Mouse (Mus musculus): ENCODE data around the gene Pdcd5. TPM values are rescaled to one million over a fixed set of nuclear protein-coding genes. Genes with fewer than 3 reads are reported as not detected.

Pdcd5 gene
- polyA plus RNA-seq, 1 experiment from 2014 or later: 238 TPM

DNA sequence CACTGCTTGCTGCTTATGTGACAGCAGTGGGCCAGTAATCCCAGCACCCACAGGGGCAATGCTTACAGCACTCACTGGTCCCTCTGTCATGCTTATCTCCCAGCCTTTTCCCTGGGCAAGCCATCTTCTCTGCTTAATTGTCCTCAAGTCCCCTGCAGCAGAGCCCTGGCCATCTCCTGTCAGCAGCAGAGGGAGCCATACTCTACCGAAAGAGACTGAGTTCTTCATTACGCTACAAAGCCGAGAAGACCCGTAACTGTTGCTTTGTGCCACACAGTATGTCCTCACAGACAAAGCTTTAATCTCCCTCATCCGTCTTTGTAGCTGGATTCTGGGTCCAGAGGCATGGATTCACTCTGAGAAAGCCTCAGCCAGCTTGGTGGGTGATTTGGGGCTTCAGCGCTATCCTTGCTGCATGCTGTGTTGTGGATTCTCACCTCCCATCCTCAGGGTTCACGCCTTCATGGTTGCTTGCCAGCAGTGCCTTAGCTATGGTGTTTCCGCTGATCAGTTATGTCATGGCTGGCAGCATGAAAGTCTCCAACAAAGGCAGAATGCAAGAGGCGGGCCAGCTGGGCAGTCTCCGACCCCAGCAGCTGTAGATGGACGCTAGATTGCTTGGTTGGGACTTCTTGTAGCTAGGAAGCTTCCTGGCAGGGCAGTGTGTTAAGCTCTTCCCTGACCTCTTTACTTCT is 3.5 kb upstream of the Pdcd5 start:
- Histone ChIP-seq H3K9me3 (ENCODE audit: control insufficient read depth, low read length) (no peaks in the 10 kb centered on the region), H3K4me3 (replicated peaks; ENCODE audit: low read depth, low read length) (no peak overlapping the region), H3K4me2 (ENCODE audit: low read length) (no peak overlapping the region), H3K27me3 (ENCODE audit: control insufficient read depth, insufficient read depth, low read length) (no peaks in the 10 kb centered on the region), H3K4me1 (ENCODE audit: control insufficient read depth, insufficient read depth, low read length) (no peaks in the 10 kb centered on the region), H3K9ac (replicated peaks; ENCODE audit: low read length) (no peak overlapping the region), H3K36me3 (ENCODE audit: control insufficient read depth, insufficient read depth, low read length) (no peaks in the 10 kb centered on the region), H3K27ac (replicated peaks; ENCODE audit: low read depth, low read length) (no peak overlapping the region)
- WGBS: 67% methylated on average over 11 of the region's 11 CpGs
- ATAC-seq (ENCODE audit: low FRiP score, low TSS enrichment) (no peak), DNase-seq (peak; percentile 58)

DNA sequence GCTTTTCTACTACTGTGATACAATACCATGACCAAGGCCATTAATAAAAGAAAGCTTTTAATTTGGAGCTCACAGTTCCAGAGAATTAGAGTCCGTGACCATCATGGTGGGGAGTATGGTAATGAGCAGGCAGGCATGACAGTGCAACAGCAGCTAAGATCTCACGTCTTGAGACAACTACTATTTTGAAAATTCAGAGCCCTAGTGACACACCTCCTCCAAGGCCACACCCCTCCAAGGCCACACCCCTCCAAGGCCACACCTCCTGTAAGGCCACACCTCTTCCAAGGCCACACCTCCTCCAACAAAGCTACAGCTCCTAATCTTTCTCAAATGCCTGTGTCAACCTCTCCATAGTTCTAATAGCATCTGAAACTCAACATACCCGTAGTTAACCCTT is 1.8 kb upstream of the Pdcd5 start:
- no peaks in the 10 kb centered on the region for H3K4me1 ChIP-seq (ENCODE audit: control insufficient read depth, insufficient read depth, low read length)
- no peak for DNase-seq
- H3K4me2 ChIP-seq (ENCODE audit: low read length): no peak overlapping the region
- H3K27ac ChIP-seq (replicated peaks; ENCODE audit: low read depth, low read length): no peak overlapping the region
- no peak overlapping the region for H3K4me3 ChIP-seq (replicated peaks; ENCODE audit: low read depth, low read length)
- no peaks in the 10 kb centered on the region for H3K27me3 ChIP-seq (ENCODE audit: control insufficient read depth, insufficient read depth, low read length)
- WGBS: 42% methylated on average over 3 of the region's 3 CpGs
- H3K9ac ChIP-seq (replicated peaks; ENCODE audit: low read length): no peak overlapping the region
- peaks cover 13% of the 10 kb centered on the region for H3K36me3 ChIP-seq (ENCODE audit: control insufficient read depth, insufficient read depth, low read length)
- no peak for ATAC-seq (ENCODE audit: low FRiP score, low TSS enrichment)
- no peaks in the 10 kb centered on the region for H3K9me3 ChIP-seq (ENCODE audit: control insufficient read depth, low read length)

GRCm38 (mm10) chr7:35648239-35649069 is 1.1 kb upstream of the Pdcd5 start:
- Histone ChIP-seq H3K9me3 (ENCODE audit: control insufficient read depth, low read length) (no peaks in the 10 kb centered on the region), H3K4me2 (ENCODE audit: low read length) (no peak overlapping the region), H3K27ac (replicated peaks; ENCODE audit: low read depth, low read length) (no peak overlapping the region), H3K4me1 (ENCODE audit: control insufficient read depth, insufficient read depth, low read length) (no peaks in the 10 kb centered on the region), H3K9ac (replicated peaks; ENCODE audit: low read length) (no peak overlapping the region), H3K27me3 (ENCODE audit: control insufficient read depth, insufficient read depth, low read length) (no peaks in the 10 kb centered on the region), H3K36me3 (ENCODE audit: control insufficient read depth, insufficient read depth, low read length) (peaks cover 18% of the 10 kb centered on the region), H3K4me3 (replicated peaks; ENCODE audit: low read depth, low read length) (no peak overlapping the region)
- WGBS: 59% methylated on average over 9 of the region's 9 CpGs
- no peak for ATAC-seq (ENCODE audit: low FRiP score, low TSS enrichment)
- DNase-seq: no peak

GRCm38 (mm10) chr7:35646317-35647081 is 822 bp downstream of the Pdcd5 start:
- Histone ChIP-seq H3K9me3 (ENCODE audit: control insufficient read depth, low read length) (no peaks in the 10 kb centered on the region), H3K27ac (replicated peaks; ENCODE audit: low read depth, low read length) (peak overlapping the region; percentile 83), H3K4me3 (replicated peaks; ENCODE audit: low read depth, low read length) (peak overlapping the region; percentile 96), H3K9ac (replicated peaks; ENCODE audit: low read length) (peak overlapping the region; percentile 89), H3K4me2 (ENCODE audit: low read length) (peak overlapping the region; percentile 63), H3K4me1 (ENCODE audit: control insufficient read depth, insufficient read depth, low read length) (no peaks in the 10 kb centered on the region), H3K27me3 (ENCODE audit: control insufficient read depth, insufficient read depth, low read length) (no peaks in the 10 kb centered on the region), H3K36me3 (ENCODE audit: control insufficient read depth, insufficient read depth, low read length) (peaks cover 38% of the 10 kb centered on the region)
- peak; percentile 47 for DNase-seq
- peak; percentile 58 for ATAC-seq (ENCODE audit: low FRiP score, low TSS enrichment)
- WGBS: 11% methylated on average over 34 of the region's 34 CpGs

- Histone ChIP-seq H3K4me1 (ENCODE audit: control insufficient read depth, insufficient read depth, low read length) (no peaks in the 10 kb centered on the region), H3K4me3 (replicated peaks; ENCODE audit: low read depth, low read length) (no peak overlapping the region), H3K36me3 (ENCODE audit: control insufficient read depth, insufficient read depth, low read length) (peaks cover 86% of the 10 kb centered on the region), H3K27me3 (ENCODE audit: control insufficient read depth, insufficient read depth, low read length) (no peaks in the 10 kb centered on the region), H3K27ac (replicated peaks; ENCODE audit: low read depth, low read length) (no peak overlapping the region), H3K9me3 (ENCODE audit: control insufficient read depth, low read length) (no peaks in the 10 kb centered on the region), H3K4me2 (ENCODE audit: low read length) (no peak overlapping the region), H3K9ac (replicated peaks; ENCODE audit: low read length) (no peak overlapping the region)
- 83% methylated on average over 6 of the region's 6 CpGs for WGBS
- ATAC-seq (ENCODE audit: low FRiP score, low TSS enrichment): no peak
- no peak for DNase-seq
These were observed 7.2 kb downstream of the Pdcd5 start for GRCm38 (mm10) chr7:35640072-35640471.

- Histone ChIP-seq H3K36me3 (ENCODE audit: control insufficient read depth, insufficient read depth, low read length) (peaks cover 68% of the 10 kb centered on the region), H3K9ac (replicated peaks; ENCODE audit: low read length) (no peak overlapping the region), H3K4me1 (ENCODE audit: control insufficient read depth, insufficient read depth, low read length) (no peaks in the 10 kb centered on the region), H3K4me2 (ENCODE audit: low read length) (no peak overlapping the region), H3K27ac (replicated peaks; ENCODE audit: low read depth, low read length) (no peak overlapping the region), H3K27me3 (ENCODE audit: control insufficient read depth, insufficient read depth, low read length) (no peaks in the 10 kb centered on the region), H3K4me3 (replicated peaks; ENCODE audit: low read depth, low read length) (no peak overlapping the region), H3K9me3 (ENCODE audit: control insufficient read depth, low read length) (no peaks in the 10 kb centered on the region)
- DNase-seq (no peak), ATAC-seq (ENCODE audit: low FRiP score, low TSS enrichment) (no peak)
- WGBS: 93% methylated on average over 9 of the region's 9 CpGs
These were observed 10.4 kb downstream of the Pdcd5 start for GRCm38 (mm10) chr7:35636874-35637273.

GRCm38 (mm10) chr7:35636229-35636628 is 11.1 kb downstream of the Pdcd5 start:
- no peak overlapping the region for H3K9ac ChIP-seq (replicated peaks; ENCODE audit: low read length)
- no peak overlapping the region for H3K27ac ChIP-seq (replicated peaks; ENCODE audit: low read depth, low read length)
- H3K4me1 ChIP-seq (ENCODE audit: control insufficient read depth, insufficient read depth, low read length): no peaks in the 10 kb centered on the region
- 68% methylated on average over 6 of the region's 6 CpGs for WGBS
- H3K4me2 ChIP-seq (ENCODE audit: low read length): no peak overlapping the region
- peak; percentile 77 for DNase-seq
- H3K9me3 ChIP-seq (ENCODE audit: control insufficient read depth, low read length): no peaks in the 10 kb centered on the region
- H3K27me3 ChIP-seq (ENCODE audit: control insufficient read depth, insufficient read depth, low read length): no peaks in the 10 kb centered on the region
- H3K4me3 ChIP-seq (replicated peaks; ENCODE audit: low read depth, low read length): no peak overlapping the region
- H3K36me3 ChIP-seq (ENCODE audit: control insufficient read depth, insufficient read depth, low read length): peaks cover 66% of the 10 kb centered on the region
- ATAC-seq (ENCODE audit: low FRiP score, low TSS enrichment): no peak

DNA sequence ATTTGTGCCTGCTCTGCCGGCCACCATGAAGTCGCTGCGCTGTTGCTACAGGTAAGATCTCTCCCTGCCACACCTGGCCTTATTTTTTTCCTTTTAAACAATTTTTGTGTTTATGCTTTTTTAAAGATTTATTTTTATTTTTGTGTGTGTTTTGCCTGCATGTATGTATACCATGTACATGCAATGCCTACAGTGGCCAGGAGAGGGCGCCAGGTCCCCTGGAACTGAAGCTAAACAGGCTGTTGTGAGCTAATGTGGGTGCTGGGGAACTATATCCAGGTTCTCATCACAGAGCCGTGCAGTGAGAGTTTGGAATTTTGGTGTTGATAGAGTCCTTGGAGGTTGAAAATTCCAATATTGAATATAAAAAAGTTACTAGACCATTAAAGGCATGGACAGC is 18.8 kb downstream of the Pdcd5 start:
- H3K4me1 ChIP-seq (ENCODE audit: control insufficient read depth, insufficient read depth, low read length): no peaks in the 10 kb centered on the region
- no peaks in the 10 kb centered on the region for H3K27me3 ChIP-seq (ENCODE audit: control insufficient read depth, insufficient read depth, low read length)
- no peak overlapping the region for H3K27ac ChIP-seq (replicated peaks; ENCODE audit: low read depth, low read length)
- peak; percentile 44 for DNase-seq
- no peak overlapping the region for H3K9ac ChIP-seq (replicated peaks; ENCODE audit: low read length)
- H3K4me2 ChIP-seq (ENCODE audit: low read length): no peak overlapping the region
- 72% methylated on average over 5 of the region's 5 CpGs for WGBS
- H3K36me3 ChIP-seq (ENCODE audit: control insufficient read depth, insufficient read depth, low read length): peaks cover 52% of the 10 kb centered on the region
- no peak for ATAC-seq (ENCODE audit: low FRiP score, low TSS enrichment)
- H3K4me3 ChIP-seq (replicated peaks; ENCODE audit: low read depth, low read length): no peak overlapping the region
- no peaks in the 10 kb centered on the region for H3K9me3 ChIP-seq (ENCODE audit: control insufficient read depth, low read length)
